Mouse (Mus musculus): ENCODE results near the gene Atf7. TPM values are rescaled to one million over a fixed set of nuclear protein-coding genes. Genes with fewer than 3 reads are reported as not detected.

Gene Atf7
- total and polyA plus RNA-seq, 3 experiments = 6.7 to 31.9 (median 8.6) TPM

DNA sequence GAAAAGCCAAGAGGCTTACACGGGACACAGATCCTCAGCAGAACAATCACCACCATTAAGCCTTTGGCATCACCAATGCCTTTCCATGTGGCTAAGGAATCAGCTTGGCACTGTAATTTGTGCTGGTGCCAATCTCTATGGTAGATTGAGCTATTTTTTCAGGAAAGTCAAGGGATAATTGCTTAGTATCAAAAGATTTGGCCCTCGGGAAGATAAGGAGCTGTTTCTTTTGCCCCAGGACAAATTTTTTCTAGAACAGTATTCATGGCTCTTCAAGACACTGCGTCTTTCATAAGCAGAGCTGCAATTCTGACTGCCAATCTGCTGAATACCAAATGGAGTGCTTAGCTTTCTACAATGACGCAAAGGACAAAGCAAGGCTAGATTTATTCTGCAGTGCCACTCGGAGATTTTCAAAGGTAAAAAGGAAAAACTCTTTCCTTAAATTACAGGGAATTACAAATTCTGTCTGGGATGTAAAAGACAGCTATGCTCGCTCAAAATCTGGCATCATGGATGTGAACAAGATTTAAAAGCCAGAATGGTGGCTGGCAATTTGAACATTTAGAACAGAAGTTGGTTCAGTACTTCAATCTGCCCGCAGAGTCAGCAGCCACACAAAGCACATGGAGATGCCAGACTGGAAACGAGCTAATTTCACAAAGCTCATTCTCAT is 41.4 kb downstream of the Atf7 start:
- Histone ChIP-seq H3K4me2 (ENCODE audit: insufficient read depth, low read depth, poor library complexity, severe bottlenecking) (no peak overlapping the region), H3K9ac (ENCODE audit: insufficient read depth, low read depth) (no peak overlapping the region), H3K9me3 (replicated peaks; ENCODE audit: low read length) (no peaks in the 10 kb centered on the region), H3K27ac (ENCODE audit: insufficient read depth, low read depth) (no peak overlapping the region), H3K36me3 (replicated peaks in 1 of 2; ENCODE audit: control insufficient read depth in 1 of 2, insufficient read depth in 1 of 2, low read length in 1 of 2) (peaks cover 0 to 12% of the 10 kb centered on the region in 2 experiments), H3K4me3 (replicated peaks in 1 of 3; ENCODE audit: low read depth in 2 of 3, low read length in 2 of 3, poor library complexity in 1 of 3) (no peak overlapping the region), H3K79me2 (replicated peaks; ENCODE audit: control insufficient read depth, extremely low read depth, insufficient read depth, poor library complexity, severe bottlenecking) (0 out of 2 replicates have a peak, but pooled peaks cover 3% of the 10 kb centered on the region), H3K4me1 (ENCODE audit: control insufficient read depth in 1 of 2, insufficient read depth in 2 of 2) (no peaks in the 10 kb centered on the region), H3K27me3 (replicated peaks) (no peaks in the 10 kb centered on the region)
- dilution Hi-C loops (cut with MboI; ENCODE audit: extremely low pct_ligation_motif_present, extremely low pct_unique_long_range_greater_than_20kb, low sequenced_read_pairs) (no loop called here), in situ Hi-C loops (cut with MboI; ENCODE audit: low pct_ligation_motif_present, low pct_unique_long_range_greater_than_20kb, low sequenced_read_pairs) (no loop called here)
- TF ChIP-seq CHD2 (IDR thresholded peaks at IDR 0.05; ENCODE audit: low read length) (no peak), NELFE (IDR thresholded peaks at IDR 0.05; ENCODE audit: low read depth, low read length) (no peak), KAT2A (IDR thresholded peaks at IDR 0.05; ENCODE audit: insufficient replicate concordance, low read length) (no peak), RAD21 (IDR thresholded peaks at IDR 0.05; ENCODE audit: low read depth, low read length) (no peak), SMC3 (IDR thresholded peaks at IDR 0.05; ENCODE audit: low read depth, low read length) (no peak), CTCF (conservative IDR thresholded peaks at IDR 0.05 in 1 of 2, IDR thresholded peaks at IDR 0.05 in 1 of 2; ENCODE audit: low read depth in 2 of 2, low read length in 2 of 2) (no peak), MAZ (IDR thresholded peaks at IDR 0.05; ENCODE audit: low read depth, low read length) (no peak), POLR2A (IDR thresholded peaks at IDR 0.05; ENCODE audit: low read depth, low read length) (no peak), IRF4 (IDR thresholded peaks at IDR 0.05; ENCODE audit: low read depth, low read length) (no peak), ETS1 (conservative IDR thresholded peaks at IDR 0.05; ENCODE audit: low read depth, low read length) (no peak)
- DNase-seq (ENCODE audit: extremely low read depth) = no peak

DNA sequence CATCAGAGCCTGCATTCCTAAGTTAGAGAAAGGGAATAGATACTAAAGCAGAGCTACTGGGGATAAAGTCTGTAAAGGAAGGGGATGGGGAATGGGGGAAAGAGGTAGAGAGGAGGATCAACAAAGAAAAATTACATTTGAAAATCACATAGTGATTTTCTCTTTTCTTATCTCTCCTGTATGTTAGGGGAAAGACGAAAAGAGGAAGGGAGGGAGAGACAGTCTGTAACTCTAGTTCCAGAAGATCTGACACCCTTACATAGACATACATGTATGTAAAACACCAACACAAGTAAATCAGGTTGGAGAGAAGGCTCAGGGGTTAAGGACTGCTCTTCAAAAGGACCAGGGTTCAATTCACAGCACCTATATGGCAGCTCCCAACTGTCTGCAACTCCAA is 44.1 kb downstream of the Atf7 start:
- dilution Hi-C loops (cut with MboI; ENCODE audit: extremely low pct_ligation_motif_present, extremely low pct_unique_long_range_greater_than_20kb, low sequenced_read_pairs) = no loop called here
- Histone ChIP-seq H3K36me3 (replicated peaks in 1 of 2; ENCODE audit: control insufficient read depth in 1 of 2, insufficient read depth in 1 of 2, low read length in 1 of 2) (peaks cover 0 to 25% of the 10 kb centered on the region in 2 experiments), H3K9me3 (replicated peaks; ENCODE audit: low read length) (no peaks in the 10 kb centered on the region), H3K4me1 (ENCODE audit: control insufficient read depth in 1 of 2, insufficient read depth in 2 of 2) (peaks cover 0 to 3% of the 10 kb centered on the region in 2 experiments; a peak in 1 of 4 replicates), H3K27ac (ENCODE audit: insufficient read depth, low read depth) (no peak overlapping the region), H3K79me2 (replicated peaks; ENCODE audit: control insufficient read depth, extremely low read depth, insufficient read depth, poor library complexity, severe bottlenecking) (0 out of 2 replicates have a peak, but pooled peaks cover 3% of the 10 kb centered on the region), H3K4me3 (replicated peaks in 1 of 3; ENCODE audit: low read depth in 2 of 3, low read length in 2 of 3, poor library complexity in 1 of 3) (no peak overlapping the region), H3K4me2 (ENCODE audit: insufficient read depth, low read depth, poor library complexity, severe bottlenecking) (no peak overlapping the region), H3K27me3 (replicated peaks) (no peaks in the 10 kb centered on the region), H3K9ac (ENCODE audit: insufficient read depth, low read depth) (no peak overlapping the region)
- DNase-seq (ENCODE audit: extremely low read depth) = no peak
- in situ Hi-C loops (cut with MboI; ENCODE audit: low pct_ligation_motif_present, low pct_unique_long_range_greater_than_20kb, low sequenced_read_pairs) = no loop called here
- TF ChIP-seq RAD21 (IDR thresholded peaks at IDR 0.05; ENCODE audit: low read depth, low read length) (no peak), EP300 (IDR thresholded peaks at IDR 0.05; ENCODE audit: low read length) (no peak), IRF4 (IDR thresholded peaks at IDR 0.05; ENCODE audit: low read depth, low read length) (no peak), MYC (IDR thresholded peaks at IDR 0.05; ENCODE audit: low read depth, low read length) (no peak)

- Histone ChIP-seq H3K4me2 (ENCODE audit: insufficient read depth, low read depth, poor library complexity, severe bottlenecking) (no peak overlapping the region), H3K79me2 (replicated peaks; ENCODE audit: control insufficient read depth, extremely low read depth, insufficient read depth, poor library complexity, severe bottlenecking) (no peaks in the 10 kb centered on the region), H3K9me3 (replicated peaks; ENCODE audit: low read length) (no peaks in the 10 kb centered on the region), H3K36me3 (replicated peaks in 1 of 2; ENCODE audit: control insufficient read depth in 1 of 2, insufficient read depth in 1 of 2, low read length in 1 of 2) (peaks cover 0 to 34% of the 10 kb centered on the region in 2 experiments), H3K9ac (ENCODE audit: insufficient read depth, low read depth) (no peak overlapping the region), H3K27me3 (replicated peaks) (no peaks in the 10 kb centered on the region), H3K4me3 (replicated peaks in 1 of 3; ENCODE audit: low read depth in 2 of 3, low read length in 2 of 3, poor library complexity in 1 of 3) (no peak overlapping the region), H3K27ac (ENCODE audit: insufficient read depth, low read depth) (no peak overlapping the region), H3K4me1 (ENCODE audit: control insufficient read depth in 1 of 2, insufficient read depth in 2 of 2) (peaks cover 0 to 3% of the 10 kb centered on the region in 2 experiments; a peak in 1 of 4 replicates)
- TF ChIP-seq USF2 (conservative IDR thresholded peaks at IDR 0.05; ENCODE audit: low read depth, low read length) = no peak
- TF ChIP-seq NELFE (IDR thresholded peaks at IDR 0.05; ENCODE audit: low read depth, low read length) = no peak
- TF ChIP-seq ELF1 (IDR thresholded peaks at IDR 0.05; ENCODE audit: low read depth, low read length) = no peak
- TF ChIP-seq POLR2AphosphoS2 (IDR thresholded peaks at IDR 0.05; ENCODE audit: low read depth, low read length) = no peak
- no peak for TF ChIP-seq CTCF (conservative IDR thresholded peaks at IDR 0.05 in 1 of 2, IDR thresholded peaks at IDR 0.05 in 1 of 2; ENCODE audit: low read depth in 2 of 2, low read length in 2 of 2)
- no peak for TF ChIP-seq JUND (conservative IDR thresholded peaks at IDR 0.05; ENCODE audit: low read depth, low read length)
- no peak for TF ChIP-seq SMC3 (IDR thresholded peaks at IDR 0.05; ENCODE audit: low read depth, low read length)
- no peak for TF ChIP-seq TCF12 (IDR thresholded peaks at IDR 0.05; ENCODE audit: low read depth, low read length)
- TF ChIP-seq CHD1 (IDR thresholded peaks at IDR 0.05; ENCODE audit: low read depth, low read length) = no peak
- TF ChIP-seq E2F4 (IDR thresholded peaks at IDR 0.05; ENCODE audit: insufficient replicate concordance, low read depth, low read length) = no peak
- no peak for TF ChIP-seq RAD21 (IDR thresholded peaks at IDR 0.05; ENCODE audit: low read depth, low read length)
- TF ChIP-seq ZNF384 (IDR thresholded peaks at IDR 0.05; ENCODE audit: low read depth, low read length) = no peak
- DNase-seq (ENCODE audit: extremely low read depth) = no peak
- in situ Hi-C loops (cut with MboI; ENCODE audit: low pct_ligation_motif_present, low pct_unique_long_range_greater_than_20kb, low sequenced_read_pairs) = no loop called here
- dilution Hi-C loops (cut with MboI; ENCODE audit: extremely low pct_ligation_motif_present, extremely low pct_unique_long_range_greater_than_20kb, low sequenced_read_pairs) = no loop called here
Observed at GRCm38 (mm10) chr15:102578351-102578750, 46.9 kb downstream of the Atf7 start.

Data from CH12.LX (cell line).